Mouse (Mus musculus) gastrocnemius, postnatal 14 days (tissue): Measurements from ENCODE around the gene Zfp568. TPM values are rescaled to one million over a fixed set of nuclear protein-coding genes. Genes with fewer than 3 reads are reported as not detected.

ENCODE experiments used
- DNase-seq: peaks from one replicate; pipeline ENCODE4 v3.0.0; 2021; ENCODE audit warnings: mixed read lengths
- intact Hi-C: fragments of 180-260 bp; cut with DNase I; formaldehyde crosslinking; loops from one replicate; pipeline ENCODE4 v1.15.1; 2025; ENCODE audit warnings: low total_unique reads
- total RNA-seq, 2 experiments: library from RNA; stranded (reverse); gene quantifications; 2 replicates each; pipeline ENCODE4 v1.2.3; 2021

The Zfp568 gene
- total RNA-seq, 2 experiments from 2014 or later, result 28.5 to 42.5 TPM

DNA sequence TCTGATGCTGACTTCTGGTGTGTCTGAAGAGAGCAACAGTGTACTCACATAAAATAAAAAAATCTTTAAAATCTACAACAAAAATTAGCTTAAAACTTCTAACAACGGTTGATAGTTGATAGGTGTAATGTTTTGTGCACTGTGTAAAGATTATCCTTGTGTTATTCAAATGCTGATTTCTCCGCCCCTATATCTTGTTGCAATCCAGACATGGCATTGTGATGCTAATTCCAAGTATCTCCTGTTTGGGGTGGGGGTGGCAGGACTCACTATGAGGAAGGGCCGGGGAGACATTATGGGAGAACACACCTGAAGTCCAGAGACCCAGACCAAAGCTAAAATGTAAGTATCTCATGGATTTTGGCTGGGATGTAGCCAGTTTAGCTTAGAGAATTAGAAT lies 47.6 kb downstream of the Zfp568 start:
- no peak for DNase-seq
- intact Hi-C loops, result no loop called here

DNA sequence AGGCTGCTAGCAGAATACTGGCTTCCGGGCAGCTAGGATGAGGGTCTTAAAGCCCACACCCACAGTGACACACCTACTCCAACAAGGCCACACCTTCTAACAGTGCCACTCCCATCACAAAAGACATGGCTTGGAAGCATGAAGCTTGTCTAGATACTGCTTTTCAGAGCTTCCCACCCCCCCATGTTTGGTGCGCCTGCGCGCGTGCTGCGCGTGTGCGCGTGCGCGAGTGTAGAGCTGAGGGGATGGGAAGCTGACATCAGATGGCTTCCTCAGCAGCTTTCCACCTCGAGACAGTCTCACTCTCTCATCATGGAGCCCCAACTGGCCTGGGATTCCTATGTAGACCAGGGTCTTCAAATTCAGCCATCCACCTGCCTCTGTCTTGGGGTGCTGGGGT lies 50.6 kb downstream of the Zfp568 start:
- intact Hi-C loops, result no loop called here
- no peak for DNase-seq

DNA sequence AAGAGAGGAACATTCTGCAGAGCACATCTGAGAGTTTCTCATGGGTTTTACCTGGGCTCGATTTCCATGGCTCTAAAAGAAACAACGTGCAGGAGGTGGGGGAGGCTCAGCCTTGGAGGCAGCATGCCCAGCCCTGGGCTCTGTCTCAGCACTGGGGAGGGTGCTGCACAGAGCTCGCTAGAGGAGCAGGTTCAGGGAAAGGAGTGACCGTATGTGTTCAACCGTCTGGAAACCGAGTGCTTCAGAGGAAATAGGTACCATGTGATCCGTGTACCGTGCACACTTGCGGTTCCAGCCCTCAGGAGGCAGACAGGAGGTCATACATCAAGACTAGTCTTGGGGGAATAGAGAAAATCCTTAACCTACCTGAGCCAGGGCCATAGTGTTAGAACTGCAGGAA lies 60.6 kb downstream of the Zfp568 start:
- intact Hi-C loops, result no loop called here
- no peak for DNase-seq

DNA sequence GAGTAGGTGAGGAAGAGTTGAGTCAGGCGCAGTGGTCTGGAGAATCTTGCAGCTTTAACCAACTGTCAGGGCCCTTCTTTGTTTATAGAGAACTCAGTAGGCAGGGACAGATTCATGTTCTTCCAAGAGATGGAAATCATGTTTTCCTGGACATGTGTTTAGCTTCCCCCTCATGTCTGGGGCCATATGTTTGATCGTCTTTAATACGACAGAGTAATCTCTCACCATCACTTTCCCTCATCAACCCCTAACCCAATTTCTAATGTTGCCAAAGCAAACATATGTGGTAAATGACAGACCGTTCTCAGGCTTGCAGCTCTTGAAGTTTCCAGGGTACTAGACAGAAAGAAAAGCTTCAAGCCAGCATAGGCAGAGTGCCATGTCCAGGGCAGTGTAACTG lies 64.4 kb downstream of the Zfp568 start:
- DNase-seq, result no peak

DNA sequence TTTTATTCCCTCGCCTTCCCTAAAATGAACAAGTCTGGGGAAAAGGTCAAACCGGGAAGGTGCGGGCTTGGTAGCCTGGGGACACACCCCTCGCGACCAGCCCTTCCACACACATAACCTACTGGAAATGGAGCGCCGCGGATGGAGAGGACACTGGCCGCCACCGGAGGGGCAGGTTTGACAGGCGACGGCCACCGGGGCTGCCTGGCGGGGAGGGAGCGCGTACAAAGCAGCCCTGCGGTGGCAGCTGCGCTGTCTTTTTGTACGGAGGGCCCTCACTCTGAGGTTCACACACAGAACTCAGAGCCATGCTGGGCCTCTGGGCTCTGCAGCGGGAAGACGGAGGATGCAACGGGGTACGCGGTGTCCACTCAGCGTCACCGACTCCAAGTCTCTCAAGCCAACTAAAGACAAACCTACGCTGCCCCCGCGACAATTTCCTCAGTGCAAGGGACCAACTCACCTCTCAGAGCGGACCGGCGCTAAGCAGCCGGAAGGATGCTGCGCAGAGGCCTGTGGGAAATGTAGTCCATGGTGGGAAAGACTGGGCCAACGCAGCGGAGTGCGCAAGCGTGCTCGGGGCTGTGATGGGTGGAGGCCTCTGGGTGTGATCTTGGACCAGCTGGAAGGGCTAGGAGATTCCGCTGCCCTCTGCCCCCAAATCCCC lies 67.3 kb downstream of the Zfp568 start, which contains the start of gene Zfp14:
TSS of gene Zfp14 (minus strand) at position 499 of the 667 bp plus-strand sequence.
- intact Hi-C loops, result no loop called here
- peak; percentile 91 for DNase-seq

More for the DNA sequence above, 64.4 kb downstream of the Zfp568 start:
- intact Hi-C loops, result no loop called here

DNA sequence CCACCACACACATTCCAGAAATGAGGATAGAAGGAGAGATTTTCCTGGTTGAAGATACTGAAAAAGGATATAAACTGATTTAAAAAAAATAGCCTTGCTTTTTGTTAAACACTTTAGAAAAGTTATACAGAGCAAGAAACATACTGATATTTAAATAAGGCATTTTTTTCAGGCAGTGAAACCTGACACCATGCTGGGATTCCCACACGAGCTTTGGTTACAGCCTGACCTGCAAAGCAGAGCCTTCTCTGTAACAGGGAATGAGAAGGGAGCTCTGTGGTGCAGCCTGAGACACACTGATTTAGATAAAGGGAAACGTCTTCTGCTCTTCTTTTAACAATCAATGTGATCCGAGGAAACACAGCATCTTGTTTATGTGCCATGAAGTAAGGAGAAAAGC lies 69.8 kb downstream of the Zfp568 start:
- intact Hi-C loops, result no loop called here
- DNase-seq, result no peak

DNA sequence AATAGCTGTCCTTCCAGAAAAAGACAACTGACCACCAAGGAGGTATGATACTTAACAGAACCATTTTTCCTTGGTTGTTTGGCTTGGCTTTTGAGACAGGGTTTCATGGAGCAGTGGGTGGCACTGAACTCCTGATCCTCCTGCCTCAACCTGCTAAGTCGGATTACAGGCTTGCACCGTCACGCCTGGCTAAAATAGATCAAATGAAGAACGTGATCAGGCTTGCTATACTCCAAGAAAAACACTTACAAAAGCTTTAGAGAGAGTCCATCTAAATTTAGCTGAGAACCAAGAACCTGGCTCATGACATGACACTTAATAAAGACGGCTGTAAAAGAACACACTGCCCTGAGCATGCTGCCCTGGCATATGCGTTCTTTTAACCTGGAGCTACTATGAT lies 76.6 kb downstream of the Zfp568 start:
- intact Hi-C loops, result no loop called here
- no peak for DNase-seq

DNA sequence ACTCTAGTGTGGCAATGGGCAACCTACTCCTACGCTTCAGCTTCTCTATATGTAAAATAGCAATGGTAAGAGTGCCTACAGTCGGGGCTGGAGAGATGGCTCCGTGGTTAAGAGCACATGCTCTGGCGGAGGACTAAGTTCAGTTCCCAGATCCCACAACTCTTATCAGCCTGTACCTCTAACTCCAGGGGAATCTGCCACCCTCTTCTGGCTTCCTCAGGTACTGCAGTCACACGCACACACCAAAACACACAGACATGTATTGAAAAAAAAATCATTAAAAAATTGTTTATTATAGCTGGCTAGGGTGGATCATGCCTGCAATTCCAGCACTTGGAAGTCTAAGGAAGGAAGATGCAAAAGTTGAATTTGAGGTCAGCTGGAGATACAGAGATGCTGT lies 78.7 kb downstream of the Zfp568 start:
- no peak for DNase-seq
- intact Hi-C loops, result no loop called here

DNA sequence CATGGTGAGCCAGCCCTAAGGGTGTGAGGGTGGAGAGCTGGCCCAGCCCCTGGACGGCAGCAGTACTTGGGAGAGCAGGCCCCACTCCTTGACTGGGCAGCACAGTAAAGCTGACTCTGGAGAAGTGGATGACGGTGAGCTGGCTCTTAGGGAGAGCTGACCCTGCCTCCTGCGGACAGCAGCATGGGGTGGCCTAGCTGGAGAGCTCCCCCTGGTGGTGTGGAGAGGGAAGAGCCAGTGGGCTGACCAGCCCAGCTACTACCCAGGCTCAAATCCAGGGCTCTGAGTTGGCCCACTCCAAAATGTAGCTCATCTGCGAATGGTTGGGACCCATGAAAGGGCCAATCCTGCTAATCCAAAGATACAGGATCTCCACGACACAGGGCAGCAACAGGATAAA lies 80.9 kb downstream of the Zfp568 start:
- DNase-seq, result no peak
- intact Hi-C loops, result no loop called here

DNA sequence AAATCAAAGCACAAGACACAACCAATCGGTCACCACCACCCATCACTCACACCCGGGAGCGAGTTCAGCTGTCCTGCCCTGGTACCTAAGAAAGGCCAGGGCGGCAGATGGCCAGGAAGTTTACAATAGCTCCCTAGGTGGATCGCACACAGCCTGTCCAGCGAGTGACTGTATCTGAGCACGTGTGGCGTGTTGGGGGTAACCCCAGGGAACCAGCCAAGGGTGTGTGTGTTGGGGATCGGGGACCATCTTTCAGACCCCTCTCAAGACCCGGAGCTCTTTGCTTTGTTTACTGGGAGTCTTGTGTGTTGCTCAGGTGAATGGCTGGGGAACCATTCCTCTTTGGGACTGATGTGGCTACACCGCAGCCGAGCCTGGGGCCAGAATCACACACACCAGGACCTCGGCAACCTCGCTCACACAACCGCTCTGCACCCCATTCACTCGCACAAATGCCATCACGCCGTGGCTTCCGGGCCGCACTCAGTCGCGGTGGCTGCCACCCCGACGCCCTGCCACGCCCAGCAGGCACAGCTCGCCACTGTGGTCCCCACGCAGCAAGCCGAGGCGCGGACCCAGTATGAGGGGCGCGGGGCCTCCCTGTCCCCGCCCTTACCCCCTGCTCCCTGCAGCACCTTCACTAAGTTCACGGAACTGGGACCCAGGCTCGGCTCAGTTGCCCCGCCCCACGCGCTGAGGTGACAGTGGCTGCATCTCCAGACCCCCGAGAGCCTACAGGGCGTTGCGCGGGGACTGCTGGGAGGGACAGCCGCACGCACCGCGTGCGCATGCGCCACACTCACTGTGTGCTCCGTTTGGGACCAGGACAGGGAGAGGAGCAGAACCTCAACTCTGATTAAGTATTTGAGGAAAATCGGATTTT lies 88.6 kb downstream of the Zfp568 start, which contains the start of gene Zfp82:
TSS of gene Zfp82 (minus strand) at position 755 of the 883 bp plus-strand sequence.
- intact Hi-C loops, result no loop called here
- DNase-seq, result peak; percentile 82

Other genes with a start within 250 kb of the Zfp568 start
- gene Zfp84, start 215.4 kb upstream of the Zfp568 start, total RNA-seq, result 1 to 10 TPM; 8.3 to 8.5 TPM
- 1 to 10 TPM; 2.6 to 3.2 TPM for gene Zfp30, start 200.0 kb upstream of the Zfp568 start, total RNA-seq
- 1 to 10 TPM; 9.1 to 9.7 TPM for gene Zfp790, start 167.8 kb upstream of the Zfp568 start, total RNA-seq
- under 1 TPM; 0.27 to 0.35 TPM for gene Zfp940, start 130.3 kb upstream of the Zfp568 start, total RNA-seq
- 1 to 10 TPM; 2.2 to 2.6 TPM for gene Zfp420, start 124.0 kb upstream of the Zfp568 start, total RNA-seq
- gene Zfp27, start 77.4 kb upstream of the Zfp568 start, total RNA-seq, result 1 to 10 TPM; 6.0 to 8.0 TPM
- 1 to 10 TPM; 5.9 to 8.1 TPM for gene Zfp383, start 75.7 kb upstream of the Zfp568 start, total RNA-seq
- gene Zfp74, start 29.9 kb upstream of the Zfp568 start, total RNA-seq, result 1 to 10 TPM; 4.8 to 7.3 TPM
- 1 to 10 TPM; 1.5 to 2.0 TPM for gene Zfp14, start 67.4 kb downstream of the Zfp568 start, total RNA-seq
- 1 to 10 TPM; 1.0 to 1.6 TPM for gene Zfp82, start 88.9 kb downstream of the Zfp568 start, total RNA-seq
- gene Gm26920, start 106.5 kb downstream of the Zfp568 start, total RNA-seq, result under 1 TPM in 1 of 2 experiments, not detected in 1; 0.80 TPM
- gene Zfp566, start 106.6 kb downstream of the Zfp568 start, total RNA-seq, result 1 to 10 TPM; 1.1 to 1.8 TPM
- gene Zfp260, start 110.8 kb downstream of the Zfp568 start, total RNA-seq, result 10 to 100 TPM; 29.9 to 33.5 TPM
- gene Zfp382, start 138.0 kb downstream of the Zfp568 start, total RNA-seq, result 1 to 10 TPM; 1.6 to 2.9 TPM
- 10 to 100 TPM; 23.5 to 27.0 TPM for gene Zfp146, start 185.8 kb downstream of the Zfp568 start, total RNA-seq
- gene Cox7a1, start 200.2 kb downstream of the Zfp568 start, total RNA-seq, result 100 to 1,000 TPM; 827 to 966 TPM
- 100 to 1,000 TPM; 275 to 320 TPM for gene Capns1, start 214.9 kb downstream of the Zfp568 start, total RNA-seq
- gene Polr2i, start 248.0 kb downstream of the Zfp568 start, total RNA-seq, result 10 to 100 TPM; 56.0 to 61.2 TPM
- 10 to 100 TPM; 26.8 to 37.2 TPM for gene Tbcb, start 248.3 kb downstream of the Zfp568 start, total RNA-seq